Mouse (Mus musculus): ENCODE results near the gene Atp8a2.

DNA sequence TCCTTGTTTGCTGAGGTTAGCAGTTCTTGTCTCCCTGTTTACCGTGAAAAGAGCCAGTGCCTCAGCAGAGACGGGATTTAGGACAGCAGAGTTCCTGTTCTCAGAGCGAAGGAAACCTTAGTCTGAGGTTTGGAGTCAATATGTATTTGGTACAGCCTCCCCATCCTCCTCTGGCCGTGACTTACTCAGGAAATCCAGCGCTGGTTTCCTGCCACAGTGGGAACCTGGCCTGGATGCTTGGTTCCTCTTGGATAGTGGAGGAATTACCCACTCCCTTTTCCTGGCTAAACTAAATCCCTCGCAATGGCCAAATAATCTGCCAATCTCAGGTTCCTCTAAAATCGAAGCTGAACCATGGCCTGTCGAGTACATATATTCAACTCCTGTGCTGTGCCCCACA lies 511.6 kb downstream of the Atp8a2 start:
- TF ChIP-seq MAFK (IDR thresholded peaks at IDR 0.05; ENCODE audit: insufficient read depth, low read depth, low read length), result no peak
- TF ChIP-seq ZC3H11A (IDR thresholded peaks at IDR 0.05; ENCODE audit: borderline replicate concordance, low read depth, low read length), result no peak
- TF ChIP-seq CHD2 (IDR thresholded peaks at IDR 0.05; ENCODE audit: low read depth, low read length), result no peak
